Mouse (Mus musculus) layer of hippocampus, postnatal 10 days (tissue): ENCODE data around the gene Gatm. TPM values are rescaled to one million over a fixed set of nuclear protein-coding genes. Genes with fewer than 3 reads are reported as not detected.

Experiments
- microRNA-seq, 2 experiments: library from miRNA; unstranded; fragments of <30 nt; microRNA quantifications; one replicate each; pipeline ENCODE4 v1.2.0; 2021
- total RNA-seq, 2 experiments: library from RNA; stranded (reverse); gene quantifications; 2 replicates each; pipeline ENCODE4 v1.2.3; 2021

The Gatm gene
- total RNA-seq, 2 experiments from 2014 or later: 66.9 to 67.1 TPM

Small RNA genes within 50 kb of the gene (microRNA-seq; reads per million reads assigned to microRNA genes)
- 1.3 to 2.2 reads per million in 2 experiments for gene Mir147

Other genes with a start within 250 kb of the Gatm start
- gene Shf, start 242.1 kb downstream of the Gatm start, total RNA-seq: 10 to 100 TPM; 60.7 to 63.5 TPM
- under 1 TPM; 0.25 to 0.36 TPM for gene Slc28a2, start 184.8 kb downstream of the Gatm start, total RNA-seq
- gene Gm14085, start 126.4 kb downstream of the Gatm start, total RNA-seq: not detected
- under 1 TPM in 1 of 2 experiments, not detected in 1; 0.48 TPM for gene AA467197, start 25.7 kb upstream of the Gatm start, total RNA-seq
- gene Slc30a4, start 91.4 kb upstream of the Gatm start, total RNA-seq: 10 to 100 TPM; 28.7 to 31.1 TPM
- 10 to 100 TPM; 32.0 to 36.3 TPM for gene Bloc1s6, start 127.2 kb upstream of the Gatm start, total RNA-seq
- 1 to 10 TPM; 3.4 to 6.9 TPM for gene Sqor, start 153.9 kb upstream of the Gatm start, total RNA-seq